Mouse (Mus musculus) urinary bladder, adult 18-20 months (tissue): ENCODE data around the gene Tm7sf3.
A peak's percentile ranks its signal among the peaks of the same experiment; 100 is the strongest.

Experiments used
- DNase-seq, 2 experiments: peaks; one replicate each; pipeline ENCODE4 v3.0.0; 2022; ENCODE audit warnings: low spot score in 2 of 2, mixed read lengths in 2 of 2

The Tm7sf3 gene

GRCm38 (mm10) chr6:146642276-146643183, at the start of gene Tm7sf3, which contains the start of gene Med21:
Gene Tm7sf3 (minus strand): TSS chr6:146642824.
Gene Med21 (plus strand): TSS chr6:146642547.
- peak; percentile 91 to 97 for DNase-seq

- no peak for DNase-seq
These were observed 46.2 kb upstream of the Tm7sf3 start for GRCm38 (mm10) chr6:146688861-146689260.

GRCm38 (mm10) chr6:146688010-146688409, 45.4 kb upstream of the Tm7sf3 start:
- DNase-seq, result no peak

DNA sequence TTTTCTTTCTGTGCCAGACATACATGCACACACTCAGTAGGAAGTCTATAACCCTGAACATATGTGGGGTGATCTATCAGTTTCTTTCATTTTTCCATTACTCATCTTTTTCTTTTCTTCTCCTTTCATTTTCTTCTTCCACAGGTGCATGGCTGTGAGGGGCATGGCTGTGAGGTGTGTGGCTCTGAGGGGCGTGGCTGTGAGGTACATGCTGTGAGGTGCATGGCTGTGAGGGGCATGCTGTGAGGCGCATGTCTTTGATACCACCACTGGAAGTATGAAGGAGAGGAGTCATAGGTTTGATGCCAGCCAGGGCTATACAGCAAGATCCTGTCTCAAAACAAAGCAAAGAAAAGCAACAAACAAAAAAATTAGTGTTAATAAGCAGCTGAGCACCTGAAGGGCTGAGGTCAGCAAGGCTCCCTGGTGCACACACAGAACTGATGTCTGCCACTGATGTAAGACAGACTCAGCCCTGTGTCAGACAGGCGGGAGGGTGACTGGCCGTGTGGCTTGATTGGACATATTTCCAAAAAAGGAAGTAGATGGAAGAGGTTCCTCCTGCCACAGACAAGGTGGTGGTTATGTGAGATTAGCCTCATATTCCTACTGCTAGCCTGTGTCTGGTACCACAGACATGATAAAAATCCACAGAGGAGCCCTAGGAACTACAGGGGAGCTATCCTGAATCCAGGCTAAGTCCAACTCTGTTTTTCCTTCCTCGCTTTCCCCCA, 44.0 kb upstream of the Tm7sf3 start:
- DNase-seq, result no peak

DNA sequence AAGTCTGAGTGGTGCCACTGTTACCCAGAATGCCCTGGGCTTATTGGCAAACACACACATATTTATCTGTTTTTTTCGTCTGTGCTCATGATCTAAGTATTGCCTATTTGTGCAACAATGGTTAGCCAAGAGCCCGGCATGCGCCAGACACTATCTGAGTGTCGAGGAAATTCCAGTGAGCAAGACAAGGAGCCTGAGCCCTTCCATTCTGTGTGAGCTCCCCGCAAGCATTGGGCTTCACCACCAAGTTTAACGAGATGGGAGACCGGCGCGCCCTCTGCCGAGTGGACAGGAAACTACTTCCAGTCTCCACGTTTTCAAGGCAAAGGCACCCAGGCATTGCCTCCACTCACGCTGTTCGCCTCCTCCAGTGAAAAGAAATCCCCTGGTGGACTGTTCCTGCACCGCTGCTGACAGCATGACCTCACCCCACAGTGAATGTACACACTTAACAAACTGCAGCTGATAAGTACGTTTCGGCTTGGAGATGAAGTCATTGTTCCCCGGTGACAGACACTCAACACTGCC, 43.2 kb upstream of the Tm7sf3 start:
- peak; percentile 25 to 37 for DNase-seq

- DNase-seq, result no peak
These were observed 41.3 kb upstream of the Tm7sf3 start for GRCm38 (mm10) chr6:146683881-146684280.

- DNase-seq, result no peak
These were observed 35.8 kb upstream of the Tm7sf3 start for GRCm38 (mm10) chr6:146678136-146679070.

GRCm38 (mm10) chr6:146676904-146677303, 34.3 kb upstream of the Tm7sf3 start:
- no peak for DNase-seq

DNA sequence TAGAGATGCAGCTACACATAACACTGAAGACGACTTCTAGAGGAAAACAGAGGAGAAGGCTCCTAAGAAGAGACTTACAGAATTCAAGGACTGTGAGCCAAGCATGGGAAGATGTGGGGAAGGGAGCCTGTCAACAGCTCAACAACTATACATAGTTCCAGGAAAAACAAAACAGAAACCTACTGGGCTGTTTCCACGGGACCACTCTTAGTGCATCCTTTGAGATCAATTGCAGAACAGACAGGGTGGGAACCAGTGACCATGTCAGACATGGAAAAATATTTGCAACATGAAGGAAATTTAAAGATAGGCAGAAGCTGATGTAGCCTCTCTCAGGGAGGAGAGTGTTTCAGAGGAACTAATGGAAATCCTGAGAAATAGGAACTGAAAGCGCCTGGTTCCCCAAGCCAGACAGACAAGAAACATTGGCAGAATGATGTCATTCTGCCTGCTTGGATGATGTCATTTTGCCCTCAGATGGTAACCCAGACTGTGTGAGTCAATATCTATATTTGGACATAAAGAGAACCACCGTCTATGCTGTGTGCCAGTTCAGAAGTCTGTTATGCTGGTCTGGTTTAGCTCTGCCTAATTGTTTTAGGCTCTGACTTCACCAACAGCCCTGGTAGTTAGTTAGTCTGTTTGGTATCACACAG, 32.4 kb upstream of the Tm7sf3 start:
- DNase-seq, result no peak

DNA sequence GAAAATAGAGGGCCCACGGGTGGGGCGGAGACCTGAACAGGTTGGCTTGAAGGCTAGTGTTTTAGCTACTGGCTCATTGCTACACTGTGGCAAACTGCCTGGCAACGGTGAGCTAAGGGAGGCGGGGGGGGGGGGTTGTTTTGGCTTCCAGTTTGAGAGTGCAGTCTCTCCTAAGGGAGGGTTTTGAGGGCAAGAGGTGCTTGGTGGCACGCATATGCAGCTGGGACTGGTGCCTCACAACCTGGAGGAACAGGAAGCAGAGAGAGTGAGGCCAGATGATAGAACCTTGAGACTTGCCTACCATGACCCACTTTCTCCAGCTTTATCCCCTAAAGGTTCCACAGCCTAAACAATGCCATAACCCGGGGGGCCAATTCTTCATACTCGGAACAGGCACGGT, 31.8 kb upstream of the Tm7sf3 start:
- DNase-seq, result no peak

GRCm38 (mm10) chr6:146673696-146674095, 31.1 kb upstream of the Tm7sf3 start:
- no peak for DNase-seq

- no peak for DNase-seq
These were observed 29.5 kb upstream of the Tm7sf3 start for GRCm38 (mm10) chr6:146672106-146672505.

- DNase-seq, result no peak
These were observed 28.6 kb upstream of the Tm7sf3 start for GRCm38 (mm10) chr6:146670956-146671855.

GRCm38 (mm10) chr6:146668606-146669005, 26.0 kb upstream of the Tm7sf3 start:
- no peak for DNase-seq

DNA sequence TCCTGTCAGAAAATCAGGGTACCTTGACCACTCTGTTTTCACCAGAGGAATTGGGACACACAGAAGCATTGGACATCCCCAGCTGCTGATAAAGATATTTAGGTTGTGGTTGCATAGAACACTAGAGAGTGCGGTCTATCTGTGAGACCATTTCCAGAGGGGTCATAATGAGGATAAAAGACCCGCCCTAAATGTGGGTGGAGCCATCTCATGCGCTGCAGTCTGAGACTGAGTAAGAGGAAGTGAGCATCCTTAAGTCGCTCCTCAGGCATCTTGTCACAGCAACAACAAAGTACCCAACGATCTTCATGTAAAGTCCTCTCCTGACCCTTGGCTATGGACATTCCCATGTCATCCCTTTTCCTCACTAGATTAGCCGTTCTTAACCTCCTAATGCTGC, 24.2 kb upstream of the Tm7sf3 start:
- DNase-seq, result no peak

DNA sequence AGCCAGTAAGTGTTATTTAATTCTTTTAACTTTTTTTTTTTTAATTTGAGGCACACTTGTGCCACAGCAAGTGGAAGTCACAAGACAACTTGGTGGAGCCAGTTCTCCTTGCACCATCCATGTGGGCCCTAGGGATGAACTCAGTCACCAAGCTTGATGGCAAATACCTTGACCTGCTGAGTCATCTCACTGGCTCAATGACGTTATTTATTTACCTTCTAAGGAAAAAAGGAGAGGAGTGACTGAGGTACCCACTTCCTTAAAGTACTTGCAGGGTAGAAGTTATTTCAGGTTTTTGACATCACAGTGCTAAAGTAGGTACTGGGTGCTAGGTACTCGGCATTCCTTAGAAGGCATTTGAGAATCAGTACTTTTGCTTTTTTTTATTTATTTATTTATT, 22.8 kb upstream of the Tm7sf3 start:
- DNase-seq, result no peak

- no peak for DNase-seq
These were observed 22.3 kb upstream of the Tm7sf3 start for GRCm38 (mm10) chr6:146664917-146665316.

GRCm38 (mm10) chr6:146664116-146664515, 21.5 kb upstream of the Tm7sf3 start:
- DNase-seq, result no peak

GRCm38 (mm10) chr6:146662679-146663078, 20.1 kb upstream of the Tm7sf3 start:
- DNase-seq, result no peak

DNA sequence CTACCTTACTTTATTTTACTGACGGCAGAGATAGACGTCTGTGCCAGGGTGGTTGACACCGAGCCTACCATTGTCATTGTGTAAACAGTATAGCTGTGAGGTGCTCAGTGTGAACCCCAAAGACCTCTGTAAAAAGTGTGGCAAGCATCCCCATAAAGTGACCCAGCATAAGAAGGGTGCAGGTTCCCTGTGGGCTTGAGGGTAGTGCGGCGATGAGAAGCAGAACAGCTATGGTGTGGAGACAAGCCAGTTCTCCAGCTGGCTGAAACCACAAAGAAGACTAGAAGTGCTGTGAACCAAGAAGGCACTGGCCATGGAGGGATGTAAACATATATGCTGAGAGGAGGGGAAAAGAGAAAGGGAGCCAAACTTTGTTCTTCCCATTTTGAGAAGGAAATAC, 19.0 kb upstream of the Tm7sf3 start:
- DNase-seq, result no peak
